Mouse (Mus musculus) midbrain, embryonic 16.5 days (tissue): ENCODE results near the gene D630003M21Rik. TPM values are rescaled to one million over a fixed set of nuclear protein-coding genes. Genes with fewer than 3 reads are reported as not detected.

Experiments used
- ATAC-seq: fragments of 200-750 bp; cut with Nextera tagmentation; 2 replicates; pipeline ENCODE4 v1.8.0; 2017; ENCODE audit warnings: moderate TSS enrichment
- H3K27ac ChIP-seq: fragments of 300-500 bp; sonication (generic); 2 replicates; pipeline ENCODE4 v1.5.1; 2014; ENCODE audit warnings: mild to moderate bottlenecking, low read length, mixed read lengths
- H3K27me3 ChIP-seq: fragments of 300-500 bp; sonication (generic); 2 replicates; pipeline ENCODE4 v1.6.1; 2014; ENCODE audit warnings: low read depth, low read length, mixed read lengths; ENCODE audit not compliant: control insufficient read depth, insufficient read depth
- H3K36me3 ChIP-seq: fragments of 300-500 bp; sonication (generic); 2 replicates; pipeline ENCODE4 v1.6.1; 2014; ENCODE audit warnings: mild to moderate bottlenecking, low read length, moderate library complexity, mixed read lengths; ENCODE audit not compliant: control insufficient read depth, insufficient read depth
- H3K4me1 ChIP-seq: fragments of 300-500 bp; sonication (generic); 2 replicates; pipeline ENCODE4 v1.6.1; 2014; ENCODE audit warnings: mild to moderate bottlenecking, low read length, mixed read lengths; ENCODE audit not compliant: control insufficient read depth, insufficient read depth
- H3K4me2 ChIP-seq: fragments of 300-500 bp; sonication (generic); 2 replicates; pipeline ENCODE4 v1.6.1; 2014; ENCODE audit warnings: mild to moderate bottlenecking, low read length, mixed read lengths
- H3K4me3 ChIP-seq: fragments of 300-500 bp; sonication (generic); 2 replicates; pipeline ENCODE4 v1.5.1; 2014; ENCODE audit warnings: low read depth, mild to moderate bottlenecking, low read length, moderate library complexity, mixed read lengths
- H3K9ac ChIP-seq: fragments of 300-500 bp; sonication (generic); 2 replicates; pipeline ENCODE4 v1.6.1; 2014; ENCODE audit warnings: low read depth, low read length, mixed read lengths
- H3K9me3 ChIP-seq: fragments of 300-500 bp; sonication (generic); replicated peaks from 2 replicates; pipeline ENCODE4 v1.6.1; 2014; ENCODE audit warnings: mild to moderate bottlenecking, low read length, mixed read lengths; ENCODE audit not compliant: control insufficient read depth, poor library complexity, severe bottlenecking
- WGBS: fragments of 180-500 bp; shearing (Covaris S2); extraction: QIAGEN DNeasy Blood & Tissue Kit; methylation state at CpG from one replicate; pipeline ENCODE4 v1.1.7; 2014; 5-methylcytosine and 5-hydroxymethylcytosine counted together
- polyA plus RNA-seq: library from polyadenylated mRNA; unstranded; fragments of >200 nt; fragmentation: Nextera tagmentation; extraction: Ambion mirVana; gene quantifications from 2 replicates; pipeline ENCODE4 v1.2.1, GENCODE M21; 2015

D630003M21Rik gene
- polyA plus RNA-seq, 1 experiment from 2014 or later: 1.7 TPM

DNA sequence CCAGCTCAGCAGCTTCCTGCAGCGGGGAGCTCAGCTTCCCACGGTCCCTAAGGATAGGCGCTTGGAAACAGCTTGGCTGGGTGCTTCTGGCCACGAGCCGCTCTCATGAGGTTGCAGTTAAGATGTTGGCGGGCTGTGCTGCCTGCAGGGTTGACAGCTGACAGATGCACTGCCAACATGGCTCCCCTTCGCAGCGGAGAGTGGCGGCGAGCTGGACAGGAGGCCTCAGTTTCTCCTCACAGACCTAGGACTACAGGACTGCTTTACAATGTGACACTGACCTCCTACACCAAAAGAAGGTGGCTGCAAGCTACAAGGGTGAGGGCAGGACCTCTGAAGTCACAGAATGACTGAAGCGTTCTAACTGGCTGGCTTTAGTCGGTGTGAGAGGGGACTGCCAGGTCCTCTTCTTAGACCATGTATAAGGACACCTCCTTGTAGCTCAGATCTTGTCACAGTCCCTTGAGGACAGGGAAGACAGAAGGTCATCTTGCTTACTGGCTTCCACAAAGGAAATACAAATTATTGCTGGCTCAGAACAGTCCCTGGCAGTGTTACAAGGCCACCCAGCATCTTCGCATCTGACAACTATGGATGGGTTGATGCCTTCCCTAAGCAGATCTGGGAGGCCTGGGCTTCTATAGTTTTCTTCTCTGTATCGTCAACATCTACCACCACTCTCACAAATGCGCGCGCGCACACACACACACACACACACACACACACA is 13.3 kb upstream of the D630003M21Rik start:
- Histone ChIP-seq H3K4me3 (no peak overlapping the region), H3K4me1 (no peaks in the 10 kb centered on the region), H3K36me3 (no peaks in the 10 kb centered on the region), H3K27me3 (no peaks in the 10 kb centered on the region), H3K27ac (no peak overlapping the region), H3K4me2 (no peak overlapping the region), H3K9ac (no peak overlapping the region), H3K9me3 (no peaks in the 10 kb centered on the region; the same call in 1 of the 2 replicates)
- WGBS: 90% methylated on average over 18 of the region's 18 CpGs
- ATAC-seq: no peak

DNA sequence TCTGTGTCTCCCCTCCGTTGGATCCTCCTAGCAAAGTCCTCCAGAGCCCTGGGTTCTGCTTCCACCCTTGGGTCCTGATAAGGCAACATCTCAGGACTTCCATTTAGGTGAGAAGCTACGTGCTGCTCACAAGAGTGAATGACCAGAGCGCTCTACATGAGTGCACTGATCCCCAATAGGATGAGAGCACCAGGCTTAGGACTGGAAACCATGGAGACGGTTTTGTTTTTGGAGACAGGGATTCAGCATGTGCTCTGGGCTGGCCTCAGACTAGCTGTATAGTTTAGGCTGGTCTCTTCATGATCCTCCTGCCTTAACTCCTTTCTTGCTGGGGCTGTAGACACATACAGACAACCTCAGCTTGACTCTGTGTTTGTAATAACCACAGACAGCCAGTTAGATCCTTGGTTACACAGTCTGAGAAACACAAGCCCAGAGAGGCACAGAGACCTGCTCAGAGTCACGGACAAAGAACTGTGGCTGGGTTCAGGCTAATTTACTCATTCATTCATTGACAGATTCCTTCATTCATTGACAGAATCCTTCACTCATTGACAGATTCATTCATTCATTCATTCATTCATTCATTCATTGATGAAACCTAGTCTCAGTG is 12.2 kb upstream of the D630003M21Rik start:
- Histone ChIP-seq H3K36me3 (no peaks in the 10 kb centered on the region), H3K9ac (no peak overlapping the region), H3K4me3 (no peak overlapping the region), H3K27me3 (no peaks in the 10 kb centered on the region), H3K27ac (no peak overlapping the region), H3K4me2 (no peak overlapping the region), H3K4me1 (no peaks in the 10 kb centered on the region), H3K9me3 (no peaks in the 10 kb centered on the region; the same call in 1 of the 2 replicates)
- no peak for ATAC-seq
- 36% methylated on average over 5 of the region's 5 CpGs for WGBS

DNA sequence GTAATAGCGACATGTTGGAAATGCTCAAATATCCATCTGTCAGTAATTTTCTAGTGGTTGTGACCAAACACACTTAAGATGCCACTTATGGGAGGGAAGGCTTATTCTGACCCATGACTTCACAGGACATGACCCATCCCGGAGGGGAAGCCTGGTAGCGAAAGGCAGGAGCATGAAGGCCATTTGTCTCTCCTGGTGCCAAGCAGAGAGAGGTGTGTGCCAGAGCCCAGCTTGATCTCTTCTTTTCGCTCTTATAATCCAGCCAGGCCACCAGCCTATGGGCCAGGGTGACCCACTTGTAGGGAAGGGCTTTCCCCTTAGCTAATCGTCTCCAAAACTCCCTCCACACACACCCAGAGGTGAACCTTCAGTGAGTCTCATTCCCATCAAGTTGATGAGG is 9.1 kb upstream of the D630003M21Rik start:
- WGBS: 94% methylated on average over 5 of the region's 5 CpGs
- Histone ChIP-seq H3K4me1 (no peaks in the 10 kb centered on the region), H3K4me3 (no peak overlapping the region), H3K27ac (no peak overlapping the region), H3K36me3 (no peaks in the 10 kb centered on the region), H3K9me3 (no peaks in the 10 kb centered on the region), H3K4me2 (no peak overlapping the region), H3K9ac (no peak overlapping the region), H3K27me3 (no peaks in the 10 kb centered on the region)
- no peak for ATAC-seq

DNA sequence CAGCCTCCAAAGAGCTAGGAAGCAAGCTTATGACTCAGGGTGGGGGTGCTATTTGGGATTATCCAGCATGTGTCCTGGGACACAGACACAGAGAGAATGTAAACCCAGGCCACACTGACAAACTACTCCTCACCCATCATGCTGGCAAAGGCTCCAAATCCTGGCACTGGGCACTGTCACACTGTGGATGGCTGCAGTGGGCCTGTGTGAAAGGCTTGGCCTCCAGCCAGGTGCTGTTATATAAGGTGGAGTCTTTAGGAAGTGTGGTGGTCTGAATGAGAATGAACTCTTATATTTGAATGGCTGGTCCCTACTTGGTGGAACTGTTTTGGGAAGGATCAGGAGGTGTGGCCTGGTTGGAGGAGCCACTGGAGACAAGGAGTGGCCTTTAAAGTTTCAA is 7.7 kb upstream of the D630003M21Rik start:
- ATAC-seq: no peak
- H3K36me3 ChIP-seq: no peaks in the 10 kb centered on the region
- no peak overlapping the region for H3K4me2 ChIP-seq
- no peaks in the 10 kb centered on the region for H3K27me3 ChIP-seq
- H3K4me3 ChIP-seq: no peak overlapping the region
- no peaks in the 10 kb centered on the region for H3K4me1 ChIP-seq
- no peak overlapping the region for H3K27ac ChIP-seq
- H3K9me3 ChIP-seq: no peaks in the 10 kb centered on the region
- no peak overlapping the region for H3K9ac ChIP-seq

DNA sequence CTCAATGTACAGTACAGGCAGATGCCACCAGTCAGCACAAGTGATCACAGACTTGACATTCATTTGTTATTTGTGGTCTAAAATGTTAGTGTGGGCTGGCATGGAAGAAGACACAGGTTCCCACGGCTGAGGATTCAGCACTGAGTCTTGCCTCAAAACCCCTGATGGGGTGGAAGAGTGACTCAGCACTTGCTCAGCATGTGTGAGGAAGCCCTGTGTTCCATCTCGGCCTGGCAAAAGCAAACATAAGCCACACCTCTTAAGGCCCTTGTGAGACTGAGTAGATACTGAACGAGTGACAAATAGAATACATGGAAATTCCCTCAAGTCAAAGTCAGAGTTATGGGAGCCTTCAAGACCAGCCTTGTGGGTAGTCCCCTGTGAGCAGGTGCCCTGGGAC is 4.1 kb upstream of the D630003M21Rik start:
- Histone ChIP-seq H3K9me3 (no peaks in the 10 kb centered on the region), H3K36me3 (no peaks in the 10 kb centered on the region), H3K4me1 (peaks cover 12% of the 10 kb centered on the region), H3K9ac (no peak overlapping the region), H3K4me2 (no peak overlapping the region), H3K27ac (no peak overlapping the region), H3K4me3 (no peak overlapping the region), H3K27me3 (no peaks in the 10 kb centered on the region)
- ATAC-seq: no peak
- WGBS: 78% methylated on average over 3 of the region's 3 CpGs

DNA sequence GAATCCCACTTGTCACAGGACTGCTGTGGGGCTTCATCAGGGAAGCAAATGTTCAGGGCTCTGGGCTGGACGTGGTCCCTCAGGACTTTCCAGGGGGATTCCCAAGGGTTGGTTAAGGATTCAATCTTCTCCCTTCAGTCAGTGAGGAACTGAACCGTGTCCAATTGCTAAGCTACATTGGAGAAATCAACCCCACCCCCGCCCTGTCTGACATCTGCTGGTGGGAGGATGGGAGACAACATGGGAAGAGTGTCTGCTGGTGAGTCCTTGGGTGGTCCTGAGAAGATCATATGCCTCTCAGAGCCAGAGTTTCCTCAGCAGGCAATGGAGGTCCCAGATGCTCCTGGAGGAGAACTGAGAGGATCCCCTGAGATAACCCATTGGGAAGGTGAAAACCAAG is 3.4 kb upstream of the D630003M21Rik start:
- Histone ChIP-seq H3K9ac (no peak overlapping the region), H3K27ac (no peak overlapping the region), H3K4me2 (no peak overlapping the region), H3K36me3 (no peaks in the 10 kb centered on the region), H3K9me3 (no peaks in the 10 kb centered on the region), H3K4me3 (no peak overlapping the region), H3K27me3 (no peaks in the 10 kb centered on the region), H3K4me1 (peaks cover 12% of the 10 kb centered on the region)
- ATAC-seq: no peak
- WGBS: 53% methylated on average over 3 of the region's 3 CpGs

GRCm38 (mm10) chr2:158231071-158231470 is 2.0 kb upstream of the D630003M21Rik start:
- no peak for ATAC-seq
- 28% methylated on average over 5 of the region's 5 CpGs for WGBS
- no peak overlapping the region for H3K27ac ChIP-seq

GRCm38 (mm10) chr2:158230617-158231016 is 1.6 kb upstream of the D630003M21Rik start:
- Histone ChIP-seq H3K4me3 (no peak overlapping the region), H3K27ac (no peak overlapping the region), H3K9ac (0 out of 2 replicates have a peak overlapping the region, but pooled peaks have one; percentile 22), H3K36me3 (no peaks in the 10 kb centered on the region), H3K9me3 (no peaks in the 10 kb centered on the region), H3K27me3 (no peaks in the 10 kb centered on the region), H3K4me1 (peaks cover 12% of the 10 kb centered on the region), H3K4me2 (no peak overlapping the region)
- WGBS: 19% methylated on average over 6 of the region's 6 CpGs
- no peak for ATAC-seq

More at GRCm38 (mm10) chr2:158231071-158231470, 2.0 kb upstream of the D630003M21Rik start:
- H3K9me3 ChIP-seq: no peaks in the 10 kb centered on the region
- no peaks in the 10 kb centered on the region for H3K27me3 ChIP-seq
- 0 out of 2 replicates have a peak overlapping the region, but pooled peaks have one; percentile 22 for H3K9ac ChIP-seq
- H3K36me3 ChIP-seq: no peaks in the 10 kb centered on the region
- H3K4me2 ChIP-seq: no peak overlapping the region
- peaks cover 12% of the 10 kb centered on the region for H3K4me1 ChIP-seq
- no peak overlapping the region for H3K4me3 ChIP-seq

- WGBS: 21% methylated on average over 7 of the region's 7 CpGs
These were observed 476 bp upstream of the D630003M21Rik start for GRCm38 (mm10) chr2:158229503-158229892.

More at GRCm38 (mm10) chr2:158229503-158229892, 476 bp upstream of the D630003M21Rik start:
- H3K27ac ChIP-seq: peak overlapping the region; percentile 11; the same call in 1 of the 2 replicates
- peak overlapping the region; percentile 45 for H3K4me3 ChIP-seq
- H3K4me2 ChIP-seq: peak overlapping the region; percentile 83
- H3K4me1 ChIP-seq: peaks cover 12% of the 10 kb centered on the region
- H3K27me3 ChIP-seq: no peaks in the 10 kb centered on the region
- no peaks in the 10 kb centered on the region for H3K9me3 ChIP-seq
- peak; percentile 34; the same call in 1 of the 2 replicates for ATAC-seq
- H3K9ac ChIP-seq: peak overlapping the region; percentile 59
- no peaks in the 10 kb centered on the region for H3K36me3 ChIP-seq
